Mouse (Mus musculus): ENCODE measurements at regions not wholly inside any gene's neighbourhood (a gene's known extent, or its start where the extent isn't known, plus 50 kb on each side); places are given as distances from the start of the nearest gene placed in this dataset.

DNA sequence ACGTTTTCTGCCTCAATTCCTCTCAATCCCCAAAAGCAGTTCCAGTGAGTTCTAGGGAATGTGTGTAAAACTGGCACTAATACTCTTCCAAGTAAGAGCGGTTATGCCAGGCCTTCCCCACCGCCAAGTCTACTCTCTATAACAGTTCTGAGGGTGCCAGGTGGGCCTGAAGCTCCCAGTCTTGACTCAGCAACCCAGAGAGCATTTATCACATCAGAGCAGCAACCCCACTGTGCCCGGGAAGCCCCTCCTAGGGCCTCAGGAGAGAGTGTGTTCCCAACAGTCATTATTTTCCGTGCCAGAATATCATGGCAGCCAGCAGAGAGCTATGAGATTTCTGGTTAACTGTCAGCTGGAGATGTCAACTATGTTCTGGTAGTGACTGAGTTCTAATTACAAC, 169.1 kb downstream of the Galc start:
- in situ Hi-C loops (cut with MboI; ENCODE audit: low sequenced_read_pairs in 2 of 2, unreplicated experiment in 2 of 2): no loop called here
- H3K27ac ChIP-seq (ENCODE audit: insufficient read depth, low read depth, low read length, poor library complexity, severe bottlenecking): no peak overlapping the region
- H3K9me3 ChIP-seq (ENCODE audit: control insufficient read depth, insufficient read depth, low read depth, low read length): no peaks in the 10 kb centered on the region
- H3K9ac ChIP-seq (ENCODE audit: insufficient read depth, low read depth, low read length, poor library complexity, severe bottlenecking): no peak overlapping the region
- H3K4me3 ChIP-seq (ENCODE audit: insufficient read depth in 1 of 2, low read depth in 1 of 2, low read length in 2 of 2, poor library complexity in 1 of 2, severe bottlenecking in 1 of 2): no peak overlapping the region
- TF ChIP-seq CHD2 (IDR thresholded peaks at IDR 0.05; ENCODE audit: low read depth, low read length) (no peak), HCFC1 (IDR thresholded peaks at IDR 0.05; ENCODE audit: borderline replicate concordance, insufficient read depth, low read length) (no peak), ZC3H11A (IDR thresholded peaks at IDR 0.05; ENCODE audit: borderline replicate concordance, low read depth, low read length) (no peak), MAFK (IDR thresholded peaks at IDR 0.05; ENCODE audit: insufficient read depth, low read depth, low read length) (no peak), ZNF384 (IDR thresholded peaks at IDR 0.05; ENCODE audit: low read depth, low read length) (no peak)
- H3K36me3 ChIP-seq (ENCODE audit: control insufficient read depth, insufficient read depth, low read length, poor library complexity, severe bottlenecking): no peaks in the 10 kb centered on the region
- DNase-seq (ENCODE audit: low read depth, low spot score): no peak
- H3K4me1 ChIP-seq (ENCODE audit: control insufficient read depth in 2 of 2, insufficient read depth in 2 of 2, low read length in 2 of 2, poor library complexity in 1 of 2): no peaks in the 10 kb centered on the region

DNA sequence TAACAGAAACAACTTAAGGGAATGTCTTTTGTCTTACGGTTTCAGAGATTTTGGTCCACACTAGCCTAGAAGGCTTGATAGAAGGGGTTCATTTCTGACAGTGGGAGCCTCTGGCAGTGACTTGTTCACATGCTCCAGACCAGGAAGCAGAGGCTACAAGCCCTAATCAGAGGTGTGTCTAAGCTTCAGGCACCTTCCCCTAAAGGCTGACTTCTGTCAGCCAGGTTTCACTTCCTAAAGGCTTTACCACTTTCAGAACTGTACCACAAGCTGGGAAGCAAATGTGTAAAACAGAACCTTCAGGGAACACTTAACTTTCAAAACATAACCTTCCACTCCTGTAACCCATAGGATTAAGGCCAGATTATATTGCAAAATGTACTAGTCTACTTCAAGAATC, 180.9 kb downstream of the Galc start:
- H3K27ac ChIP-seq (ENCODE audit: insufficient read depth, low read depth, low read length, poor library complexity, severe bottlenecking): no peak overlapping the region
- DNase-seq (ENCODE audit: low read depth, low spot score): no peak
- H3K9ac ChIP-seq (ENCODE audit: insufficient read depth, low read depth, low read length, poor library complexity, severe bottlenecking): no peak overlapping the region
- no peak for TF ChIP-seq MAFK (IDR thresholded peaks at IDR 0.05; ENCODE audit: insufficient read depth, low read depth, low read length)
- no peak for TF ChIP-seq ZNF384 (IDR thresholded peaks at IDR 0.05; ENCODE audit: low read depth, low read length)
- TF ChIP-seq ZC3H11A (IDR thresholded peaks at IDR 0.05; ENCODE audit: borderline replicate concordance, low read depth, low read length): no peak
- no peak for TF ChIP-seq CHD2 (IDR thresholded peaks at IDR 0.05; ENCODE audit: low read depth, low read length)
- no peak for TF ChIP-seq HCFC1 (IDR thresholded peaks at IDR 0.05; ENCODE audit: borderline replicate concordance, insufficient read depth, low read length)
- in situ Hi-C loops (cut with MboI; ENCODE audit: low sequenced_read_pairs in 2 of 2, unreplicated experiment in 2 of 2): no loop called here
- no peaks in the 10 kb centered on the region for H3K9me3 ChIP-seq (ENCODE audit: control insufficient read depth, insufficient read depth, low read depth, low read length)
- H3K4me3 ChIP-seq (ENCODE audit: insufficient read depth in 1 of 2, low read depth in 1 of 2, low read length in 2 of 2, poor library complexity in 1 of 2, severe bottlenecking in 1 of 2): no peak overlapping the region
- no peaks in the 10 kb centered on the region for H3K36me3 ChIP-seq (ENCODE audit: control insufficient read depth, insufficient read depth, low read length, poor library complexity, severe bottlenecking)
- H3K4me1 ChIP-seq (ENCODE audit: control insufficient read depth in 2 of 2, insufficient read depth in 2 of 2, low read length in 2 of 2, poor library complexity in 1 of 2): no peaks in the 10 kb centered on the region

DNA sequence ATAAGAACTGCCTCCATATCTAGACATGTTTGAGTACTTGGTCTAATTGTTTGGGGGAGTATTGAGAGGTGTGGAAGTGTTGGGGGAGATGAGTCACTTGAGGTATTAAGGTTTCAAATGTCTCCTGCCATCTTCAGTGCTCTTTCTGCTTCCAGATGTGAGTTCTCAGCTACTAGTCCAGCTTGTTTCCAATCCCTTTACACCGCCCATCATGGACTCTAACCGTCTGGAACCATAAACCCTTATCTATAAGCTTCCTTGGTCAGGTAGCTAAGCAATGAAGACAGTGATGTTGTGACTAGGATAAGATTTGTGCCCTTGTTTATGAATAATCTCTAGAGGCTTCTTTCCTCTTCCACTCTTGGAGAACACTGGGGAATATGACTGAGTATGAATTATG, 183.7 kb downstream of the Galc start:
- DNase-seq (ENCODE audit: low read depth, low spot score): no peak
- H3K9ac ChIP-seq (ENCODE audit: insufficient read depth, low read depth, low read length, poor library complexity, severe bottlenecking): no peak overlapping the region
- no peaks in the 10 kb centered on the region for H3K4me1 ChIP-seq (ENCODE audit: control insufficient read depth in 2 of 2, insufficient read depth in 2 of 2, low read length in 2 of 2, poor library complexity in 1 of 2)
- in situ Hi-C loops (cut with MboI; ENCODE audit: low sequenced_read_pairs in 2 of 2, unreplicated experiment in 2 of 2): no loop called here
- H3K4me3 ChIP-seq (ENCODE audit: insufficient read depth in 1 of 2, low read depth in 1 of 2, low read length in 2 of 2, poor library complexity in 1 of 2, severe bottlenecking in 1 of 2): no peak overlapping the region
- no peaks in the 10 kb centered on the region for H3K9me3 ChIP-seq (ENCODE audit: control insufficient read depth, insufficient read depth, low read depth, low read length)
- H3K36me3 ChIP-seq (ENCODE audit: control insufficient read depth, insufficient read depth, low read length, poor library complexity, severe bottlenecking): no peaks in the 10 kb centered on the region
- no peak for TF ChIP-seq ZNF384 (IDR thresholded peaks at IDR 0.05; ENCODE audit: low read depth, low read length)
- TF ChIP-seq ZC3H11A (IDR thresholded peaks at IDR 0.05; ENCODE audit: borderline replicate concordance, low read depth, low read length): no peak
- no peak overlapping the region for H3K27ac ChIP-seq (ENCODE audit: insufficient read depth, low read depth, low read length, poor library complexity, severe bottlenecking)

DNA sequence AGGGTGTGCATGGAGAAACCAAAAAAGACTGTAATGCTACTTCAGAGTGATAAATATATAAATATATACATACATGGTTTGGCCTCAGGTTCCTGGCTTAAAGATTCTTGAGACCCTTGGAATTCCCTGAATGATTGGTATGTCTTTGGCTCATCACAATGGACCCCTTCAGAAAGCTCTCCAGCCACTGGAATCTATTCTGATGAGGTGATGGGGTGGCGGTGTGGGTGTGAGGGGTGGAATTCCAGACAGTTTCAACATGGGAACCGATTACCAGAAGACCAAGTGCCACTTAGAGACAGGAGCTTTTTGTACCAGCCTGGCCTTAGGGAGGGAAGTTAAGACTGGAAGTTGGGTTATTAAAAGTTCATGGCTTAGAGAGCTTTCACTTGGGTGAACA, 190.1 kb downstream of the Galc start:
- DNase-seq (ENCODE audit: low read depth, low spot score): no peak
- H3K9me3 ChIP-seq (ENCODE audit: control insufficient read depth, insufficient read depth, low read depth, low read length): no peaks in the 10 kb centered on the region
- H3K27ac ChIP-seq (ENCODE audit: insufficient read depth, low read depth, low read length, poor library complexity, severe bottlenecking): no peak overlapping the region
- no peaks in the 10 kb centered on the region for H3K36me3 ChIP-seq (ENCODE audit: control insufficient read depth, insufficient read depth, low read length, poor library complexity, severe bottlenecking)
- in situ Hi-C loops (cut with MboI; ENCODE audit: low sequenced_read_pairs in 2 of 2, unreplicated experiment in 2 of 2): no loop called here
- TF ChIP-seq HCFC1 (IDR thresholded peaks at IDR 0.05; ENCODE audit: borderline replicate concordance, insufficient read depth, low read length) (no peak), ZC3H11A (IDR thresholded peaks at IDR 0.05; ENCODE audit: borderline replicate concordance, low read depth, low read length) (no peak), MAFK (IDR thresholded peaks at IDR 0.05; ENCODE audit: insufficient read depth, low read depth, low read length) (no peak), CHD2 (IDR thresholded peaks at IDR 0.05; ENCODE audit: low read depth, low read length) (no peak), ZNF384 (IDR thresholded peaks at IDR 0.05; ENCODE audit: low read depth, low read length) (no peak)
- H3K9ac ChIP-seq (ENCODE audit: insufficient read depth, low read depth, low read length, poor library complexity, severe bottlenecking): no peak overlapping the region
- H3K4me1 ChIP-seq (ENCODE audit: control insufficient read depth in 2 of 2, insufficient read depth in 2 of 2, low read length in 2 of 2, poor library complexity in 1 of 2): no peaks in the 10 kb centered on the region
- H3K4me3 ChIP-seq (ENCODE audit: insufficient read depth in 1 of 2, low read depth in 1 of 2, low read length in 2 of 2, poor library complexity in 1 of 2, severe bottlenecking in 1 of 2): no peak overlapping the region

DNA sequence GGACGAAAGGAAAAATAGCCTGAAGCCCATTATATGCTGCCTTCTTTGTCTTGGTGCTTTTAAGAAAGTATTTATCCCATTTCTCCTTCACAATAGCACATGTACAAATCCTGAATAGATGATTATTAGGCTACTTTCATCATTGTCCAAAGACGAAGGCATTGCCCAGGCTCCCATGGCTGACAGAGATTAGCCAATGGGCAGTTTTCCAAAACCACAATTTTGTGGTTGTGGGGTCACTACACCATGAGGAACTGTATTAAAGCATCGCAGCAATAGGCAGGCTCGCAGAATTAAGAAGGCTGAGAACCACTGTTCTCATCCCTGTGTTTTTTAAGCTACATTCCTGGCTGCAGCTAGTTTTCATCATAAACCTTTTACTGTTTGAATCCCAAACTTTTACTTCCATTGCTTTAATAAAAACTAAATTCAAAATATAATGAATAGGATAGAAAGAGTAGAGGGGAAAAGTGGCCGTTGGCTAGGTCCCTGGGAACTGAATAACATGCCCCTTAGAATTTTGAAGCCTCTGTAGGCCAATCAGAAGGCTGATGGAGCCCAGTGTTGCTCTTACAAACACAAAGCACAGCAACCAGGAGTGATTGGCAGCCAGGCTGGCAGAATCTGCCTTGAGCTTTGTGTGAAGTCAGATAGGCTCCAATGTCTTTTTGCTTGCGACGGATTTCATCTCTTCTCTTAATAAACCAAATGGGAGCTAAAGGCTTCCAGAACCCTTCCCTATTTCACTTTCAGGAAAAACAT, 199.7 kb downstream of the Galc start:
- TF ChIP-seq ZC3H11A (IDR thresholded peaks at IDR 0.05; ENCODE audit: borderline replicate concordance, low read depth, low read length) (no peak), ZNF384 (IDR thresholded peaks at IDR 0.05; ENCODE audit: low read depth, low read length) (no peak), CHD2 (IDR thresholded peaks at IDR 0.05; ENCODE audit: low read depth, low read length) (no peak), MAFK (IDR thresholded peaks at IDR 0.05; ENCODE audit: insufficient read depth, low read depth, low read length) (no peak), HCFC1 (IDR thresholded peaks at IDR 0.05; ENCODE audit: borderline replicate concordance, insufficient read depth, low read length) (no peak)
- Histone ChIP-seq H3K4me3 (ENCODE audit: insufficient read depth in 1 of 2, low read depth in 1 of 2, low read length in 2 of 2, poor library complexity in 1 of 2, severe bottlenecking in 1 of 2) (no peak overlapping the region), H3K9me3 (ENCODE audit: control insufficient read depth, insufficient read depth, low read depth, low read length) (no peaks in the 10 kb centered on the region), H3K4me1 (ENCODE audit: control insufficient read depth in 2 of 2, insufficient read depth in 2 of 2, low read length in 2 of 2, poor library complexity in 1 of 2) (no peaks in the 10 kb centered on the region), H3K9ac (ENCODE audit: insufficient read depth, low read depth, low read length, poor library complexity, severe bottlenecking) (no peak overlapping the region), H3K36me3 (ENCODE audit: control insufficient read depth, insufficient read depth, low read length, poor library complexity, severe bottlenecking) (no peaks in the 10 kb centered on the region), H3K27ac (ENCODE audit: insufficient read depth, low read depth, low read length, poor library complexity, severe bottlenecking) (no peak overlapping the region)
- DNase-seq (ENCODE audit: low read depth, low spot score): no peak
- in situ Hi-C loops (cut with MboI; ENCODE audit: low sequenced_read_pairs in 2 of 2, unreplicated experiment in 2 of 2): no loop called here
